Mouse (Mus musculus): Measurements from ENCODE around the gene Vps9d1. TPM values are rescaled to one million over a fixed set of nuclear protein-coding genes. Genes with fewer than 3 reads are reported as not detected.
"Not testable (repeated sequence)": the region's sequence is repeated elsewhere in the genome, so short reads cannot be mapped to it uniquely, and the experiment has no call there.

Gene Vps9d1
- polyA plus RNA-seq, 1 experiment from 2014 or later, result 69.0 TPM

DNA sequence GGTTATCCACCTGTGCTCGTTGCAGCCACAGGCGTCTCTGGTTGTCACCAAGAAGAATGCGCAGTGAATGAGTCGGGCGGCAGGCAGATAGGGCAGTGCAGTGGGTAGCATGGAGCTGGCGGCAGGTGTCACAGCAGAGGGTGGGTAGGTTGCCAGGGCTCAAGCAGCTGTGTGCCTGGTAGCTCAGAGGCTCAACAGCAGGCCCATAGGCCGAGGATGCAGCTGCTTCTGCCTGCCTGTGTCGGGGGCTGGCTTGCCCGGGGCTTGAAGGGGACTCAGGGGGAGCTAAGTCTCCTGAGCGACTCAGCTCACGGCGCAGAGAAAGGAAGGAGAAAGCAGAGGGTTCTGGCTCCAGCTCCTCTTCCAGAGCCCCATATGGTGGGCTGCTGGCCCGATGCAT lies 20.8 kb downstream of the Vps9d1 start:
- H3K36me3 ChIP-seq (ENCODE audit: control insufficient read depth, insufficient read depth, low read length), result peaks cover 10% of the 10 kb centered on the region
- H3K9ac ChIP-seq (ENCODE audit: low read depth, low read length), result no peak overlapping the region
- H3K27ac ChIP-seq (ENCODE audit: low read length), result no peak overlapping the region
- H3K4me2 ChIP-seq (ENCODE audit: low read length), result no peak overlapping the region
- H3K4me1 ChIP-seq (ENCODE audit: control insufficient read depth, insufficient read depth, low read length), result peaks cover 19% of the 10 kb centered on the region
- no peak overlapping the region for H3K4me3 ChIP-seq (ENCODE audit: low read depth, low read length)
- no peaks in the 10 kb centered on the region; the same call in none of the 2 replicates for H3K27me3 ChIP-seq (ENCODE audit: control insufficient read depth, insufficient read depth, low read depth, low read length)
- no peaks in the 10 kb centered on the region for H3K9me3 ChIP-seq (replicated peaks; ENCODE audit: control insufficient read depth, low read length, poor library complexity, severe bottlenecking)
- 53% methylated on average over 12 of the region's 13 CpGs for WGBS
- no peak for ATAC-seq

DNA sequence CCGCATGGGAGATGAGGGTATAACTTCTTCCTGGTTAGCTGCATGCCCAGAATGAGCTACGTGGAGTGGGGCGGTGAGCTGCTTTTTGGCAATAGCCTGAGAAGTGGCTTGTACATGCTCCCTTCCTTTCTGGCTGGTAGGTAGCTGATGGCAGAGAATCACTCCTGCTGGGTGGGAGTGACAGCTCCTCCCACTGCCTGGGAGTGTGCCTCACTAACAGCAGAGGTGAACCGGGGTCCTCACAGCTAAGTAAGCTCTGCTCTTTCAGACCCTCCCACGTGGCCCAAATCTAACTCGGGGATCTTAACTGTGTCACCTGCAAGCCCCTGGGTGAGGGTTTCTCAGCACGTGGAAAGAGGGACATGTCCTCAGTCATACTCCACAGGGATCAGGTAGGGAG lies 21.6 kb downstream of the Vps9d1 start:
- H3K4me3 ChIP-seq (ENCODE audit: low read depth, low read length), result no peak overlapping the region
- WGBS, result 44% methylated on average over 7 of the region's 7 CpGs
- H3K4me2 ChIP-seq (ENCODE audit: low read length), result no peak overlapping the region
- H3K9me3 ChIP-seq (replicated peaks; ENCODE audit: control insufficient read depth, low read length, poor library complexity, severe bottlenecking), result no peaks in the 10 kb centered on the region
- H3K4me1 ChIP-seq (ENCODE audit: control insufficient read depth, insufficient read depth, low read length), result peaks cover 19% of the 10 kb centered on the region
- H3K27me3 ChIP-seq (ENCODE audit: control insufficient read depth, insufficient read depth, low read depth, low read length), result no peaks in the 10 kb centered on the region; the same call in none of the 2 replicates
- peaks cover 14% of the 10 kb centered on the region for H3K36me3 ChIP-seq (ENCODE audit: control insufficient read depth, insufficient read depth, low read length)
- ATAC-seq, result no peak
- H3K9ac ChIP-seq (ENCODE audit: low read depth, low read length), result no peak overlapping the region
- H3K27ac ChIP-seq (ENCODE audit: low read length), result no peak overlapping the region

DNA sequence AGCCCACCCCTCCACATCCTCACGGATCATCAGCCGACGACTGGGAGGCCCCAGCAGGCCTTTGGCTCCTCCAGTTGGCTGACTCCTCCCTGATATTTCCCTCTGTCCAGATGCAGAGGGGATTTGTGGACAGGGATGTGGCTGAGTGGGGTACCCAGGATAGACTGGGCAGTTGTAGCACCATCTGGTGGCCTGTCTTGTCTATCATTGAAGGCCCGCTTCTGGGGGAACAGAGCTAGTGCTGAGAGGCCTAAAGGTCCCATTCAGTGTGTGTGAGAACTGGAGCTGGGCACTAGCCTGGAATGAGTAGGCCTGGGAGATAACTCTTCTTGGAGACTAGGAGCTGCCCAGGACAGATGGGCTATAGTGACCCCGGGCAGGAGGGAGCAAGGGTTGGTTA lies 22.4 kb downstream of the Vps9d1 start:
- Histone ChIP-seq H3K9ac (ENCODE audit: low read depth, low read length) (no peak overlapping the region), H3K4me3 (ENCODE audit: low read depth, low read length) (no peak overlapping the region), H3K27me3 (ENCODE audit: control insufficient read depth, insufficient read depth, low read depth, low read length) (no peaks in the 10 kb centered on the region; the same call in none of the 2 replicates), H3K4me2 (ENCODE audit: low read length) (no peak overlapping the region), H3K36me3 (ENCODE audit: control insufficient read depth, insufficient read depth, low read length) (peaks cover 14% of the 10 kb centered on the region), H3K27ac (ENCODE audit: low read length) (no peak overlapping the region), H3K4me1 (ENCODE audit: control insufficient read depth, insufficient read depth, low read length) (peaks cover 19% of the 10 kb centered on the region), H3K9me3 (replicated peaks; ENCODE audit: control insufficient read depth, low read length, poor library complexity, severe bottlenecking) (no peaks in the 10 kb centered on the region)
- WGBS, result 54% methylated on average over 5 of the region's 5 CpGs
- no peak for ATAC-seq

DNA sequence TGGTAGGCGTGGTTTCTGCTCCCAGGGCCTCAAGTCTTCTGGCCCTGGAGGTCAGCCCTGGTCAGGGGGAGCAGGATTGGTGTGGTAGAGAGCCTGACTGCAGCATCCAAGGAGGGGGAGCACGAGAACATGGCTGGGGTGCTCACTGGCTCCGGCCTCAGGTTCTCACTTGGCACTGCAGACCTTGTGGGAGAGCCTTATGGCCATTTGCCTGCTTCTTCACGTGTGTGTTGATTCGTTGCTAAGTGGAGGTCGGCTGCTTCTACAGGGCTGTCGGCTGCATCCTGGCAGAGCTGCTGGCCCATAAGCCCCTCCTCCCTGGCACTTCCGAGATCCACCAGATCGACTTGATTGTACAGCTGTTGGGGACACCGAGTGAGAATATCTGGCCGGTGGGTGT lies 23.8 kb downstream of the Vps9d1 start:
- Histone ChIP-seq H3K36me3 (ENCODE audit: control insufficient read depth, insufficient read depth, low read length) (peaks cover 14% of the 10 kb centered on the region), H3K4me1 (ENCODE audit: control insufficient read depth, insufficient read depth, low read length) (peaks cover 12% of the 10 kb centered on the region)
- not testable (repeated sequence) for H3K9me3 ChIP-seq (replicated peaks; ENCODE audit: control insufficient read depth, low read length, poor library complexity, severe bottlenecking); ATAC-seq; H3K4me3 ChIP-seq (ENCODE audit: low read depth, low read length); H3K4me2 ChIP-seq (ENCODE audit: low read length); H3K9ac ChIP-seq (ENCODE audit: low read depth, low read length); H3K27ac ChIP-seq (ENCODE audit: low read length); H3K27me3 ChIP-seq (ENCODE audit: control insufficient read depth, insufficient read depth, low read depth, low read length)
- WGBS, result 92% methylated on average over 9 of the region's 11 CpGs

DNA sequence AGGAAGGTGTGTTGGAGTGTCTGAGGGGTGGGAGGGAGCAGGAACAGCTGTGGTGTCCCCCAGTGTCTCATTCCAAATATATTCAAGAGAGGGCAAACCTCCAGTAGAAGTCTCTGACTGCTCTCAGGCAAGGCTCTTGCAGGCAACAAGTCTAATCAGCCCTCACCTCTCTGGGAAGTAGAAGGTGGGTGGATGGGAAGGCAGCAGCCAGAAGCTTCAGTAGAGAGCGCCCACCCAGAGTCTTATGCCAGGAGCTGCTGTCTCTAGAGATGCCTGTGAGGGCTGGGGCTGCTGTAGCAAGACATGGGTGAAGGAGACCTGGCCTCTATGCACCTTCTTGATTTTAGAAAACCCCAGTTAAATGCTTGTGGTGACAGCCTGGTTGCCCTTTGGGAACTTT lies 25.7 kb downstream of the Vps9d1 start:
- WGBS, result 100% methylated on average over 1 of the region's 1 CpGs
- H3K4me1 ChIP-seq (ENCODE audit: control insufficient read depth, insufficient read depth, low read length), result peaks cover 11% of the 10 kb centered on the region
- peaks cover 14% of the 10 kb centered on the region for H3K36me3 ChIP-seq (ENCODE audit: control insufficient read depth, insufficient read depth, low read length)
- H3K27ac ChIP-seq (ENCODE audit: low read length), result no peak overlapping the region
- H3K9me3 ChIP-seq (replicated peaks; ENCODE audit: control insufficient read depth, low read length, poor library complexity, severe bottlenecking), result no peaks in the 10 kb centered on the region
- H3K27me3 ChIP-seq (ENCODE audit: control insufficient read depth, insufficient read depth, low read depth, low read length), result no peaks in the 10 kb centered on the region
- ATAC-seq, result no peak
- no peak overlapping the region for H3K4me3 ChIP-seq (ENCODE audit: low read depth, low read length)
- no peak overlapping the region for H3K4me2 ChIP-seq (ENCODE audit: low read length)
- H3K9ac ChIP-seq (ENCODE audit: low read depth, low read length), result no peak overlapping the region

DNA sequence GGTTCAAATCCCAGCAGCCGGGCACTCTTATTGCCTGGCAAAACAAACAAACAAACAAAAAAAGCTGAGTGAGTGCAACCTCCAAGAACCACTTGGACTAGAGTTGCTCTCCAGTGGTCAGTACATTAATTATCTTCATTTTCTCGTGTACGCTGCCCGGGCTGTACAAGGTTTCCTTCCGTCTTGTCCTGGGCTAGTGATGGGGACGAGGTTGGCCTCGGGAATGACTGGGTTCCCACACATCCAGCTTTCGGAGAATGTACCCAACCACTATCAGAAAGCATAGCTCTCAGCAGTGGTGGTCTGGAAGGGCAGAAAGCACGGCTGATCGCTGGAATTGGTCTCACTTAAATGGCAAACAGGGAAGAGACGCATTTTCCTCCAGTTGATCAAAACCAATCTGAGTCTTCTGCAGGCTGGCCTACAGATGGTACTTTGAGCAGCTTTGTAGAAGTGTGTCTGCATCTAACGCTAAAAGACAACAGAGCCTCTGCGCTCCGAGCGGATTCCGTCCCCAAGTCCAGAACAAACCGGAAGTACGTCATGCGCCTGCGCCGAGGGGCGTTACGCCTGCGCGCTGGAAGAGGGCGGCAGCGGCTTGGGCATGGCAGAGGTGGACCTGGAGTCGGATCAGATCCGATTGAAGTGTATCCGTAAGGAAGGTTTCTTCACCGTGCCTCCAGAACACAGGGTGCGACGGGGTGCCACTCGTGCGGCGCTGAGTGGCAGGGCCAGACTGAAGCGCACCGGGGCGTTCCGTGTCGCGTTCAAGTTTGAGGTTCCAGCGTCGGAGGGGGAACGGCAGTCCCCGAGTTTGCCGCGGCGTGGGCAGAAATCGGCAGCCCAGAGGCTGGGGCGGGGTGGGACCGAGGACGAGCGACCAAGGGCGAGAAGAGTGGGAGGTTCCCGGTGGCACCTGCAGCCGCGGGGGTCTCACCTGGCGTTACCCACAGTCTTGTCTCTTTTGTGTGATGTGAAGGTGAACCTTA lies 29.6 kb downstream of the Vps9d1 start, which contains the start of gene Cdk10:
Gene Cdk10, plus strand, starts transcription at position 565 of the 989 bp plus-strand sequence.
- peak within 1 kb of the TSS; percentile 70 for H3K4me3 ChIP-seq (ENCODE audit: low read depth, low read length)
- no peaks in the 10 kb centered on the region for H3K27me3 ChIP-seq (ENCODE audit: control insufficient read depth, insufficient read depth, low read depth, low read length)
- WGBS, result 4% methylated on average over 59 of the region's 59 CpGs
- peaks cover 14% of the 10 kb centered on the region for H3K36me3 ChIP-seq (ENCODE audit: control insufficient read depth, insufficient read depth, low read length)
- peak within 1 kb of the TSS; percentile 91 for H3K27ac ChIP-seq (ENCODE audit: low read length)
- peak within 1 kb of the TSS; percentile 89 for H3K9ac ChIP-seq (ENCODE audit: low read depth, low read length)
- no peaks in the 10 kb centered on the region for H3K9me3 ChIP-seq (replicated peaks; ENCODE audit: control insufficient read depth, low read length, poor library complexity, severe bottlenecking)
- H3K4me1 ChIP-seq (ENCODE audit: control insufficient read depth, insufficient read depth, low read length), result peaks cover 11% of the 10 kb centered on the region
- peak; percentile 93 for ATAC-seq
- peak within 1 kb of the TSS; percentile 99 for H3K4me2 ChIP-seq (ENCODE audit: low read length)

DNA sequence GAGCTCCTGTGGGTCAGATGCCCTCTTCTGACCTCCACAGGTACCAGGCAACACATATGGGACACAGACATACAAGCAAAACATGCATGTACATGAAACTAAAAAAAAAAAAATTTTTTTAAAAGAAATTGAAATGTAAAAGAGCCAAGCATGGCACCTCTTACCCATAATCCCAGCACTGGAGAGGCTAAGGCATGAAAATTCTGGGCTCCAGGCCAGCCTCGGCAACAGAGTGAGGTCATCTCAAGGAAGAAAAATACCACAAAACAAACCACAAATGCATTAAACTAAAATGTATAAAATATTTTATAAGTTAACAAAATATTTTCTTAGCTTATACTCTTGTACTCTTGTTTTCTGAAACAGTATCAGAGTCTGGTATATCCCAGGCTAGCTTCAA lies 33.2 kb downstream of the Vps9d1 start:
- H3K4me3 ChIP-seq (ENCODE audit: low read depth, low read length), result no peak overlapping the region
- no peak for ATAC-seq
- H3K27ac ChIP-seq (ENCODE audit: low read length), result no peak overlapping the region
- H3K9me3 ChIP-seq (replicated peaks; ENCODE audit: control insufficient read depth, low read length, poor library complexity, severe bottlenecking), result no peaks in the 10 kb centered on the region
- WGBS, result 79% methylated on average over 1 of the region's 1 CpGs
- no peaks in the 10 kb centered on the region for H3K27me3 ChIP-seq (ENCODE audit: control insufficient read depth, insufficient read depth, low read depth, low read length)
- H3K4me2 ChIP-seq (ENCODE audit: low read length), result no peak overlapping the region
- no peak overlapping the region for H3K9ac ChIP-seq (ENCODE audit: low read depth, low read length)
- H3K4me1 ChIP-seq (ENCODE audit: control insufficient read depth, insufficient read depth, low read length), result peaks cover 11% of the 10 kb centered on the region
- H3K36me3 ChIP-seq (ENCODE audit: control insufficient read depth, insufficient read depth, low read length), result no peaks in the 10 kb centered on the region

DNA sequence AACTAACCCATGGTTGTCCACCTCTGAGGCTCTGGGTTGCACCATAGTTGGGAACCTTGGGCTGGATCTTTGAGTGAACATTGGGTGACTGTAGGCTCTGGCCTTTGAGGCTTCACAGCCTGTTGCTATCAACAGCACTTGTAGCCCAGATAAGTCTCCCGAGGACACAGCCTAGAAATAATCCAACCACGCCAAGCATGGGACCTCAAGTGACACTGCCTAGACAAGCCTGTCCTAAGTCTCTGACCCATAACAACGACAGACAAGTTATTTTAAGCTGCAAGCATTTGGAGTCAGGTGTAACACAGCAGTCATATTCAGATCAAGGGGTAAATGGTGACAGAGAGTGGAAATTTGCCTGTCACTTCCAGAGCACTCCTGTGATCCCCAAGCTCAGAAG lies 38.7 kb downstream of the Vps9d1 start:
- Histone ChIP-seq H3K4me1 (ENCODE audit: control insufficient read depth, insufficient read depth, low read length) (peaks cover 20% of the 10 kb centered on the region), H3K27me3 (ENCODE audit: control insufficient read depth, insufficient read depth, low read depth, low read length) (no peaks in the 10 kb centered on the region), H3K4me2 (ENCODE audit: low read length) (no peak overlapping the region), H3K9me3 (replicated peaks; ENCODE audit: control insufficient read depth, low read length, poor library complexity, severe bottlenecking) (no peaks in the 10 kb centered on the region), H3K4me3 (ENCODE audit: low read depth, low read length) (no peak overlapping the region), H3K27ac (ENCODE audit: low read length) (no peak overlapping the region), H3K36me3 (ENCODE audit: control insufficient read depth, insufficient read depth, low read length) (no peaks in the 10 kb centered on the region), H3K9ac (ENCODE audit: low read depth, low read length) (no peak overlapping the region)
- WGBS, result 75% methylated on average over 3 of the region's 3 CpGs
- ATAC-seq, result no peak

DNA sequence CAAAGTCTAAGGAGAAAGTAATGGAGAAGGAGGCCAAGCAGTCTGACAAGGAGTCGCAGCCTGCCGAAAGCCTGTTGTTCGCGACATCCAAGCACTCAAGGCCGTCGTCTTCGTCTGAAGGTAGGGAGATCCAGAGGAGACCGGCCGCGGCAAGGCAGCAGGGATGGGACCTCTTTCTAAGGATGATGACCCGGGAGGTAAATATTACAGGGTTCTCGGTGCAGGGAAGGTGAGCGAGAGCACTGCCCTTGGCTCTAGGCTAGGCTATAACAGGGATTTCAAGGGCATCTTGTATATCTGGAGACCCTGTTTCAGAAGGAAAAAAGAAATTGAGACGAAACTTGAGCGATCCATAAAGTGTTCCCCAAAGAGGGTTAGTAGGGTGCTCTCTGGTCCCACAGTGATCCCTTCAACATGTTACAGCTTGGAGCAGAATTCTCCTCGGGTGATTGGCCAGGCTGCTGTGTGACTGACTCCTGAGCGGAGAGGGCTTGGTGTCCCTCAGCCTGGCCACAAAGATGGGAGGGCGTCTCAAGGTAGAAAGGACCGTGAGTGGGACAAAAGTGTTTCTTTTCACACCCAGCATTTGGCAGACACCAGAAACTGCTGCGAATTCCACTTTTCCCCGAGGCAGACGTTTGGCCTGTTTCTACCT lies 40.9 kb downstream of the Vps9d1 start:
- Histone ChIP-seq H3K9ac (ENCODE audit: low read depth, low read length) (peak overlapping the region; percentile 84), H3K27me3 (ENCODE audit: control insufficient read depth, insufficient read depth, low read depth, low read length) (no peaks in the 10 kb centered on the region), H3K36me3 (ENCODE audit: control insufficient read depth, insufficient read depth, low read length) (peaks cover 5% of the 10 kb centered on the region), H3K4me1 (ENCODE audit: control insufficient read depth, insufficient read depth, low read length) (peaks cover 20% of the 10 kb centered on the region), H3K4me2 (ENCODE audit: low read length) (peak overlapping the region; percentile 75), H3K27ac (ENCODE audit: low read length) (peak overlapping the region; percentile 50), H3K4me3 (ENCODE audit: low read depth, low read length) (peak overlapping the region; percentile 63), H3K9me3 (replicated peaks; ENCODE audit: control insufficient read depth, low read length, poor library complexity, severe bottlenecking) (no peaks in the 10 kb centered on the region)
- ATAC-seq, result no peak; the same call in 1 of the 2 replicates
- WGBS, result 20% methylated on average over 22 of the region's 22 CpGs
